Mouse (Mus musculus) NIH3T3 (cell line): ENCODE results near the gene Vmn1r202.
"Not testable (repeated sequence)": the region's sequence is repeated elsewhere in the genome, so short reads cannot be mapped to it uniquely, and the experiment has no call there.

Experiments used
- DNase-seq: peaks from one replicate; pipeline ENCODE4 v3.0.0-alpha.2; 2012; ENCODE audit warnings: low read depth

Gene Vmn1r202

GRCm38 (mm10) chr13:22505281-22505680, at the start of gene Vmn1r202:
TSS of gene Vmn1r202 (minus strand) at chr13:22505381.
- DNase-seq: no peak

DNA sequence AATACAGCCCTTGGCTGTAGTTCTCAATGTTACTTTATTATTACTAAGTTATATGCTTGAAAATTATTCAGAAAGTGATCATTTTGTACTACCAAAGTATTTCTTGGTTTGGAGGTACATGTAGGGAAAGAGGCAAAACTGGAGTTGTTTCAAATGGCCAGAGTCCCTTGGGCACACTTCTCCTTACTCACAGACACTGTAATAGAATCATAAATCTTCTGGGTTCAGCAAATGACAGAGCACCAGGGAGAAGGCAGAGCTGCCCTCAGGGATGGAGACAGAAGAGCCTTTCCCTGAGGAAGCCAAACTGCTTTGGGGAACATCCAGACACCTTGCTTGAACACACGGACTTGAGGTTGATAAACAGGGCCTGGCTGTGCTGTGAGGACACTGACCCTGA, 47.7 kb upstream of the Vmn1r202 start, which contains the start of gene Vmn1r204:
TSS of gene Vmn1r204 (plus strand) at position 301 of the 400 bp plus-strand sequence.
- not testable (repeated sequence) for DNase-seq

GRCm38 (mm10) chr13:22517814-22518213, 12.6 kb upstream of the Vmn1r202 start, which contains the start of gene Vmn1r203:
TSS of gene Vmn1r203 (plus strand) at chr13:22518114.
- no peak for DNase-seq

DNA sequence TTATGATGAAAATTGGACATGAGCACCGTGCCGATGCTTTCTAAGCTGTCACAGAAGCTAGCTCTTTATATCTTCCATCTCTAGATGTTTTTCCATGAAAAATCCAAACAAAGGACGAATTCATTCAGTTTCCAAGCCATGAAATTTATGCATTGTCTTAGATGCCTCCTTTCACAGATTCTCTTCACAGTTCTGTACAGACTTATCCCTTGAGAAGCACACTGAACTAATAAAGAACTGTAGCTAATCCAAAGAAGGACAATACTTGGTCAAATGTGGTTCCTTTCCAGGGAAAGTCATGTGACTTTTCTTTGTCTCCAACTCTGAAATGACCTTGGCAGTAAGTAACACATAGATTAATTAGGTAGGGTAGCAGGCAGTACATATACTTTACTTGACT, 2.8 kb downstream of the Vmn1r202 start:
- no peak for DNase-seq

DNA sequence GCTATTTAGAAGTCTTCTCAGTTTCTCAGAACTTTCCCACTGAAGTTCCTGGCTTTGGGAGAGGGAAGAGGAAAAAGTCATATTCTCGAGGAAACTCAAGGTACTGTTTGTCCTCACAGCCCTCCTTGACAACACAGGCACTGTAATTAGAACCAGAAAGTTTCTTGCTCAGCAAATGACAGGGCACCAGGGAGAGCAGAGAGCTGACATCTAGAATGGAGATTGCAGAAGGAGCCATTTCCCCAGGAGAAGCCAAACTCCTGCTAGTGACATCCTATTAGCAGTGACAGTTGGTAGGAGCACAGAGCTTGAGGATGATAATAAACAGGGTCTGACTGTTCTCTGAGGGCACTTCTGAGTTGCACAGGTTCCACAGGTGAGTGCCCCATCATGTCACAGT, 33.6 kb downstream of the Vmn1r202 start, which contains the start of gene Vmn1r201:
TSS of gene Vmn1r201 (plus strand) at position 301 of the 400 bp plus-strand sequence.
- no peak for DNase-seq

DNA sequence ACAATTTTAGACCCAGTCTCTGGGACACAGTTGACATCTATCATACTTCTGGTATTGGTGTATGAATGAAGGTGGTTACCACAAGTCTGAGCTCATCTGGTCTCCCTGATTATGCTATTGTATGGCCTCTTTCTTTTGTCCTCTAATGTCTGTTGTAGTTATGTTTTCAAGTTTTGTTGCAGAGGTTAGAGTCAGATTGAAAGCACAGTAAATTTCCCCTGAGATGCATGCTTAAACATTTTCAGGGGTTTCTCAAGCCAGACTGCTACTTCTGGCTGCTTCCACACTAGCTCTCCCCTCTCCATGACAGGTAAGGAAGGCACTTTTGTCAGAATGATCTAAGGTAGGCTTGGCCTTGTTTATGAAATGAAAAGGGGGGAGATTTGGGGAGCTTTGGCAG, 50.0 kb downstream of the Vmn1r202 start:
- DNase-seq: no peak
